Mouse (Mus musculus): Measurements from ENCODE around the gene Zfp53.
"Not testable (repeated sequence)": the region's sequence is repeated elsewhere in the genome, so short reads cannot be mapped to it uniquely, and the experiment has no call there.

Zfp53 gene

GRCm38 (mm10) chr17:21488760-21489499, at the start of gene Zfp53:
Gene Zfp53, plus strand, starts transcription at chr17:21488998.
- peak; percentile 88 to 96 for DNase-seq (ENCODE audit: inconsistent age in 2 of 2, low spot score in 1 of 2)

- DNase-seq (ENCODE audit: inconsistent age in 2 of 2, low spot score in 1 of 2) = peak; percentile 71 to 94
These were observed 39.1 kb upstream of the Zfp53 start for GRCm38 (mm10) chr17:21449669-21450068.

GRCm38 (mm10) chr17:21450138-21450704, 38.6 kb upstream of the Zfp53 start, which contains the start of gene Zfp51:
Gene Zfp51, plus strand, starts transcription at chr17:21450374.
- peak; percentile 94 to 98 for DNase-seq (ENCODE audit: inconsistent age in 2 of 2, low spot score in 1 of 2)

DNA sequence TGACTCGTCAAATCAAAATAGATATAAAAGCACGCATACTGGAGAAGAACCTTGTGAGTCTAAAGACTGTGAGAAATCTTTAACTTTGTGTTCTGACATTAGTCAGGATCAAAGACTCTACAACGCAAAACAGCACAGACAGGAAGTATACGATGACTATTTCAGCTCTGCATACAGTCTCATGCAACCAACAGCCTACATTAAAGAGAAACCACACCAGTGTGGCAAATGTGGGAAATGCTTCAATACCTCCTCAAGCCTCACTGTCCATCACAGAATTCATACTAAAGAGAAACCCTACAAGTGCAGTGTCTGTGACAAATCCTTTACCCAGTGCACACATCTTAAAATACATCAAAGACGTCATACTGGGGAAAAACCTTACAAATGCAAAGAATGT, 25.2 kb upstream of the Zfp53 start:
- DNase-seq (ENCODE audit: inconsistent age in 2 of 2, low spot score in 1 of 2) = no peak

- no peak for DNase-seq (ENCODE audit: inconsistent age in 2 of 2, low spot score in 1 of 2)
These were observed 16.7 kb upstream of the Zfp53 start for GRCm38 (mm10) chr17:21472032-21472652.

GRCm38 (mm10) chr17:21472653-21473307, 16.0 kb upstream of the Zfp53 start:
- DNase-seq (ENCODE audit: inconsistent age in 2 of 2, low spot score in 1 of 2) = no peak

- DNase-seq (ENCODE audit: inconsistent age in 2 of 2, low spot score in 1 of 2) = no peak
These were observed 15.2 kb upstream of the Zfp53 start for GRCm38 (mm10) chr17:21473362-21474190.

DNA sequence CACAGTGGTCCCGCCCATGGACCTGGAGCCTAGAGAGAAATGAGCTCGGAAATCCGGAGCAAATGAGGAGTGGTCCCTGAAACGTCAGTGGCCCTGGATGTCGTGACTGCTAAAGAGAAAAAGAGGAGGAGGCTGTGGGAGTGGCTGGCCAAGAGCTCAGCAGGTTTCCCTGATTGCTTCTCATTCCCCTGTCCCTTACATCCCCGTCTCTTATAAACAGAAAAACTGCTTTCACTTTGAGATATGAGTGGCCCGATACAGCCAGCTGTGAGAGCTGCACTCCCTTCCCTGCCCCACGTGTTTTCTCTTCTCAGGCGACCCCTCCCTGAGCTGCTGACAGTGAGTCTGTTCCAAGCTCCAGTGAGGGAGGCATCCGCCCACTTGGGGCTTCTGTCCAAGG, 14.1 kb upstream of the Zfp53 start:
- peak in 1 of 2 experiments; percentile 46 for DNase-seq (ENCODE audit: inconsistent age in 2 of 2, low spot score in 1 of 2)

- not testable (repeated sequence) for DNase-seq (ENCODE audit: inconsistent age in 2 of 2, low spot score in 1 of 2)
These were observed 13.5 kb upstream of the Zfp53 start for GRCm38 (mm10) chr17:21475290-21475689.

DNA sequence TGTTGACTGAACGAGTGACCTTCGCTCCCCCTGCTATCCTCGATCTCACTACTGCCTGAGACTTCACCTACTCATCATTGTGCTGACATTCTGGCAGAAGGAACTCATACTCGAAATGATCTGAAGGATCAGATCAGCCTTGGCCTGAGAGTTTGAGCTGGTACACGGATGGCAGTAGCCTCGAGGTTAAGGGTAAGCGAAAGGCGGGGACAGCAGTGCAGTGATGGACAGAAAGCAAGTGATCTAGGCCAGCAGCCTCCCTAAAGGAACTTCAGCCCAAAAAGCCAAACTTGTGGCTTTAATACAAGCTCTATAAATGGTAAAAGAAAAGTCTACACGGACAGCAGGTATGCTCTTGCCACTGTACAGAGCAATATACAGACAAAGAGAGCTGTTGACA, 12.4 kb upstream of the Zfp53 start:
- peak; percentile 36 to 81 for DNase-seq (ENCODE audit: inconsistent age in 2 of 2, low spot score in 1 of 2)

DNA sequence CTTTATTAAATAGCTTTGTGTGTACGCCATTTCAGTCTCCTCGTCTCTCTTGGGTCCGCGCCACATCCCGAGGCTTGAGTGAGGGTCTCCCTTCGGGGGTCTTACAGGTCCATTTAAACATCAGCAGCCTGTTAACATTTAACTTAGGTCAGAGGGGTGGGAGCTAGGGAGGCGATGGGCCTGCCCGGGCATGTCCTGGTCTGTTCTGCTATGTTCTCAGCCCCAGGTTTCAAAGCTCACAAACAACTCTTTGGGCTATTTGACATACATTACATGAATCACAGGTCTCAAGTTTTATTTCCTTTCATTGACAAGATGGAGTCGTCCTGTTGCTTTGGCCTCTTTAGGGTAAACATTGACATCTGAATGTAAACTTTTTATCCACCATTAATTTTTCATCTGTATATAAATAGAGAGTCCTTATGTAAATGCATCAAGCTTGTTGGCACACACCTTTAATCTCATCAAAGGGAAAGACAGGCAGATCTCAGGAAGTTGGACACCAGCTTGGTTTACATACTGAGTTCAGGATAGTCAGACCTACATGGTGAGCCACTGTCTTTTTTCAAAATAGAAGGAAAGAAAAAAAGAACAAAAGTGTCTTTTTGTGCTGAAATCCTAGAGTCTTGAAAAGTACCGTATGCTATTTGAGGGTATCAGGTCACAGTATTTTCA, 10.6 kb upstream of the Zfp53 start:
- DNase-seq (ENCODE audit: inconsistent age in 2 of 2, low spot score in 1 of 2) = not testable (repeated sequence)

GRCm38 (mm10) chr17:21489500-21490001, 753 bp downstream of the Zfp53 start:
- no peak for DNase-seq (ENCODE audit: inconsistent age in 2 of 2, low spot score in 1 of 2)

- no peak for DNase-seq (ENCODE audit: inconsistent age in 2 of 2, low spot score in 1 of 2)
These were observed 12.6 kb downstream of the Zfp53 start for GRCm38 (mm10) chr17:21501365-21501764.

GRCm38 (mm10) chr17:21504524-21504923, 15.7 kb downstream of the Zfp53 start:
- no peak for DNase-seq (ENCODE audit: inconsistent age in 2 of 2, low spot score in 1 of 2)

DNA sequence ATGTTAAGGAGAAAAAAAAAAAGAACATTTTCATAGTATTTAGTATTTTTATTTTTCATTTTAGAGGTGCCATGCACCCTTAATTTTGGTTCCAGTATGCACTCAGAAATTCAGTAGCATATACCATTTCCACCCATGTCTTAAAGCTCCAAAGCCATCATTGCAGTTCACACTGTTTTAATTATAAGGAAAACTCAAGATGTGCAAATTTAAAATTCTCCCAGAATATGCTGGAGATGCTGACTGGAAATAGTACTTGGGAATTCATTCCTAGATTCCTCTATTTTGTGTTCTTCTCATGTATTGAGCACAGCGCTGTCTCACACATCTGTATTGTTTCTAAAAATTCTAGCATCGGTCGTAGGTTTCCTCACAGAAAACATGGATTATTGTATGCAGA, 17.5 kb downstream of the Zfp53 start:
- no peak for DNase-seq (ENCODE audit: inconsistent age in 2 of 2, low spot score in 1 of 2)

GRCm38 (mm10) chr17:21509756-21510155, 21.0 kb downstream of the Zfp53 start:
- DNase-seq (ENCODE audit: inconsistent age in 2 of 2, low spot score in 1 of 2) = no peak

DNA sequence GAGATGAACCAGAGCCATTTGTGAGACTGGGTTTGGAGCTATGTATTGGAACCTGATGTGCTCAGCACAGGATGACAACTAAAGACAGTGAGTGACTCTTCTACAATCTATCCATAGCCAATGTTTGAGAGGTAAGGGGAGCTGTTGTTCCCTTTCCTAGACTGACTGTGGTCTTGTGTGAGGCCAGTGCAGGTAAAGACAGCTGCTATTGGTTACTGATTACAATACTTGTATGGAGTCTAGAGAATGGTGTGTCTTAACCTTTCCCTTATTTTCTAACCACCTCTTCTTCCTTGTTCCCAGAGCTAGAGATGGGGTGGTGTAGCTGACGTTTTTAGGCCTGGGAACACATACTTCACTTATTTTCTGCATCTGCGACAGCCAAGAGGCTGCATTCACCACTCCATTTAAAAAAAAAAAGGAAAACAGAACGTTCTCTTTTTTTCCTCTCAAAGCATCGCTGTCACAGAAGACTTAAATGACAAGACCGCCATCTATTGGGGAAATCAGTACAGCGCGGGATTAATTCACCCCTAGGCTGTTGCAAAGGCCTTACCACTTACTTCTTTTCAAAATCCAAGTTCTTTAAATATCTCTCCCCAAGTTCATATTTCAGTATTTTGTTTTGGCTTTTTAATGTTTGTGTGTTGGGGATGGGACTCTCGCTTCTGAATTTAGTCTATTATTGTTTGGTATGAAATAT, 26.8 kb downstream of the Zfp53 start:
- DNase-seq (ENCODE audit: inconsistent age in 2 of 2, low spot score in 1 of 2) = peak; percentile 64 to 92

GRCm38 (mm10) chr17:21516201-21517129, 27.7 kb downstream of the Zfp53 start:
- DNase-seq (ENCODE audit: inconsistent age in 2 of 2, low spot score in 1 of 2) = peak; percentile 78 to 93
